Mouse (Mus musculus) testis, adult 2 months (tissue): ENCODE measurements around the gene Spred1.

Source experiments
- CTCF ChIP-seq: fragments of 200-500 bp; IDR thresholded peaks from 2 replicates; pipeline ENCODE4 v1.5.1; 2012; ENCODE audit warnings: low read depth, mild to moderate bottlenecking, inconsistent platforms, low read length, moderate library complexity; ENCODE audit not compliant: control insufficient read depth, insufficient read depth, insufficient replicate concordance
- POLR2A ChIP-seq: fragments of 200-500 bp; IDR thresholded peaks from 2 replicates; pipeline ENCODE4 v1.6.1; 2012; ENCODE audit warnings: low read depth, mild to moderate bottlenecking, inconsistent platforms, low read length, moderate library complexity; ENCODE audit not compliant: control insufficient read depth

- TF ChIP-seq CTCF: no peak; the same call in 1 of the 2 replicates
- no peak for TF ChIP-seq POLR2A
Measured at GRCm38 (mm10) chr2:117216152-117216551, 95.0 kb downstream of the Spred1 start.
